Mouse (Mus musculus) heart, embryonic 15.5 days (tissue): Measurements from ENCODE around the gene Tox2. TPM values are rescaled to one million over a fixed set of nuclear protein-coding genes. Genes with fewer than 3 reads are reported as not detected.

Source experiments
- ATAC-seq: fragments of 200-750 bp; cut with Nextera tagmentation; replicated peaks from 2 replicates; pipeline ENCODE4 v1.8.0; 2017; ENCODE audit warnings: low read depth, moderate TSS enrichment; ENCODE audit not compliant: insufficient number of reproducible peaks, insufficient read depth, low FRiP score
- H3K27ac ChIP-seq: fragments of 300-500 bp; sonication (generic); 2 replicates; pipeline ENCODE4 v1.5.1; 2015; ENCODE audit warnings: mild to moderate bottlenecking, inconsistent platforms
- H3K27me3 ChIP-seq: fragments of 300-500 bp; sonication (generic); 2 replicates; pipeline ENCODE4 v1.6.1; 2015; ENCODE audit warnings: inconsistent platforms
- H3K36me3 ChIP-seq: fragments of 300-500 bp; sonication (generic); 2 replicates; pipeline ENCODE4 v1.6.1; 2015; ENCODE audit warnings: mild to moderate bottlenecking, inconsistent platforms
- H3K4me1 ChIP-seq: fragments of 300-500 bp; sonication (generic); replicated peaks from 2 replicates; pipeline ENCODE4 v1.6.1; 2015; ENCODE audit warnings: inconsistent platforms
- H3K4me2 ChIP-seq: fragments of 300-500 bp; sonication (generic); 2 replicates; pipeline ENCODE4 v1.6.1; 2015; ENCODE audit warnings: inconsistent platforms, mild to moderate bottlenecking, moderate library complexity
- H3K4me3 ChIP-seq: fragments of 300-500 bp; sonication (generic); 2 replicates; pipeline ENCODE4 v1.5.1; 2015; ENCODE audit warnings: mild to moderate bottlenecking, inconsistent platforms
- H3K9ac ChIP-seq: fragments of 300-500 bp; sonication (generic); 2 replicates; pipeline ENCODE4 v1.6.1; 2015; ENCODE audit warnings: mild to moderate bottlenecking, inconsistent platforms
- H3K9me3 ChIP-seq: fragments of 300-500 bp; sonication (generic); replicated peaks from 2 replicates; pipeline ENCODE4 v1.6.1; 2016; ENCODE audit warnings: inconsistent platforms
- WGBS: fragments of 180-500 bp; shearing (Covaris S2); methylation state at CpG from one replicate; pipeline ENCODE4 v1.1.7; 2015; ENCODE audit warnings: mixed read lengths; 5-methylcytosine and 5-hydroxymethylcytosine counted together
- polyA plus RNA-seq: library from polyadenylated mRNA; unstranded; fragments of >200 nt; fragmentation: Nextera tagmentation; extraction: Ambion mirVana; gene quantifications from 2 replicates; pipeline ENCODE4 v1.2.1, GENCODE M21; 2015

Tox2 gene
- polyA plus RNA-seq, 1 experiment from 2014 or later = 4.4 TPM

- ATAC-seq = no peak
- WGBS = 58% methylated on average over 8 of the region's 8 CpGs
- Histone ChIP-seq H3K27me3 (no peaks in the 10 kb centered on the region), H3K9ac (no peak overlapping the region), H3K27ac (peak overlapping the region; percentile 92), H3K4me2 (no peak overlapping the region), H3K4me3 (no peak overlapping the region), H3K9me3 (no peaks in the 10 kb centered on the region), H3K4me1 (peaks cover 82% of the 10 kb centered on the region), H3K36me3 (no peaks in the 10 kb centered on the region)
Observed at GRCm38 (mm10) chr2:163355666-163356065, 152.7 kb downstream of the Tox2 start.

- no peaks in the 10 kb centered on the region for H3K36me3 ChIP-seq
- no peaks in the 10 kb centered on the region for H3K9me3 ChIP-seq
- H3K4me1 ChIP-seq = peaks cover 89% of the 10 kb centered on the region
- H3K4me2 ChIP-seq = no peak overlapping the region
- ATAC-seq = no peak
- H3K27ac ChIP-seq = peak overlapping the region; percentile 92
- 55% methylated on average over 12 of the region's 12 CpGs for WGBS
- H3K9ac ChIP-seq = no peak overlapping the region
- H3K27me3 ChIP-seq = no peaks in the 10 kb centered on the region
- H3K4me3 ChIP-seq = no peak overlapping the region
Observed at GRCm38 (mm10) chr2:163356113-163356840, 153.4 kb downstream of the Tox2 start.

- no peak for ATAC-seq
- Histone ChIP-seq H3K4me1 (peaks cover 88% of the 10 kb centered on the region), H3K9me3 (no peaks in the 10 kb centered on the region), H3K27ac (peak overlapping the region; percentile 97), H3K36me3 (peaks cover 6% of the 10 kb centered on the region; the same call in 1 of the 2 replicates), H3K4me3 (no peak overlapping the region), H3K27me3 (no peaks in the 10 kb centered on the region), H3K9ac (no peak overlapping the region), H3K4me2 (0 out of 2 replicates have a peak overlapping the region, but pooled peaks have one; percentile 11)
- 42% methylated on average over 5 of the region's 5 CpGs for whole genome bisulfite sequencing
Observed at GRCm38 (mm10) chr2:163358662-163359061, 155.7 kb downstream of the Tox2 start.

- Histone ChIP-seq H3K9me3 (no peaks in the 10 kb centered on the region), H3K36me3 (peaks cover 6% of the 10 kb centered on the region; the same call in 1 of the 2 replicates), H3K4me3 (no peak overlapping the region), H3K4me2 (peak overlapping the region; percentile 11), H3K9ac (no peak overlapping the region), H3K27me3 (no peaks in the 10 kb centered on the region), H3K4me1 (peaks cover 88% of the 10 kb centered on the region), H3K27ac (peak overlapping the region; percentile 97)
- 12% methylated on average over 2 of the region's 2 CpGs for WGBS
- ATAC-seq = no peak
Observed at GRCm38 (mm10) chr2:163359253-163359652, 156.3 kb downstream of the Tox2 start.

GRCm38 (mm10) chr2:163360858-163361623 lies 158.1 kb downstream of the Tox2 start:
- Histone ChIP-seq H3K36me3 (peaks cover 6% of the 10 kb centered on the region; the same call in 1 of the 2 replicates), H3K27me3 (no peaks in the 10 kb centered on the region), H3K9me3 (no peaks in the 10 kb centered on the region), H3K4me1 (peaks cover 84% of the 10 kb centered on the region), H3K9ac (0 out of 2 replicates have a peak overlapping the region, but pooled peaks have one; percentile 5), H3K27ac (peak overlapping the region; percentile 97), H3K4me2 (no peak overlapping the region), H3K4me3 (no peak overlapping the region)
- no peak for ATAC-seq
- WGBS = 55% methylated on average over 16 of the region's 16 CpGs

GRCm38 (mm10) chr2:163362940-163363921 lies 160.3 kb downstream of the Tox2 start:
- H3K27me3 ChIP-seq = no peaks in the 10 kb centered on the region
- no peaks in the 10 kb centered on the region for H3K9me3 ChIP-seq
- ATAC-seq = peak; percentile 80
- H3K9ac ChIP-seq = peak overlapping the region; percentile 48
- H3K4me1 ChIP-seq = peaks cover 78% of the 10 kb centered on the region
- H3K36me3 ChIP-seq = peaks cover 6% of the 10 kb centered on the region; the same call in 1 of the 2 replicates
- 22% methylated on average over 12 of the region's 12 CpGs for WGBS
- peak overlapping the region; percentile 16 for H3K4me3 ChIP-seq
- H3K27ac ChIP-seq = peak overlapping the region; percentile 97
- H3K4me2 ChIP-seq = peak overlapping the region; percentile 50

GRCm38 (mm10) chr2:163364785-163365541 lies 162.0 kb downstream of the Tox2 start:
- Histone ChIP-seq H3K36me3 (peaks cover 12% of the 10 kb centered on the region; the same call in 1 of the 2 replicates), H3K9me3 (no peaks in the 10 kb centered on the region), H3K4me3 (no peak overlapping the region), H3K9ac (peak overlapping the region; percentile 48), H3K27ac (peak overlapping the region; percentile 97), H3K4me2 (peak overlapping the region; percentile 15; the same call in 1 of the 2 replicates), H3K4me1 (peaks cover 71% of the 10 kb centered on the region), H3K27me3 (no peaks in the 10 kb centered on the region)
- no peak for ATAC-seq
- WGBS = 35% methylated on average over 18 of the region's 18 CpGs

- ATAC-seq = no peak
- Histone ChIP-seq H3K4me1 (peaks cover 56% of the 10 kb centered on the region), H3K9me3 (no peaks in the 10 kb centered on the region), H3K9ac (0 out of 2 replicates have a peak overlapping the region, but pooled peaks have one; percentile 6), H3K36me3 (peaks cover 18% of the 10 kb centered on the region; the same call in 1 of the 2 replicates), H3K4me3 (no peak overlapping the region), H3K27ac (peak overlapping the region; percentile 70), H3K4me2 (no peak overlapping the region), H3K27me3 (0 out of 2 replicates have a peak, but pooled peaks cover under 1% of the 10 kb centered on the region)
- 41% methylated on average over 4 of the region's 4 CpGs for WGBS
Observed at GRCm38 (mm10) chr2:163370175-163370574, 167.2 kb downstream of the Tox2 start.

GRCm38 (mm10) chr2:163372627-163373026 lies 169.7 kb downstream of the Tox2 start:
- peaks cover 73% of the 10 kb centered on the region for H3K4me1 ChIP-seq
- peaks cover 26% of the 10 kb centered on the region; the same call in 1 of the 2 replicates for H3K36me3 ChIP-seq
- H3K27ac ChIP-seq = no peak overlapping the region
- H3K4me3 ChIP-seq = no peak overlapping the region
- ATAC-seq = no peak
- no peaks in the 10 kb centered on the region for H3K9me3 ChIP-seq
- no peak overlapping the region for H3K4me2 ChIP-seq
- peaks cover 16% of the 10 kb centered on the region; the same call in 1 of the 2 replicates for H3K27me3 ChIP-seq
- WGBS = 90% methylated on average over 1 of the region's 1 CpGs
- no peak overlapping the region for H3K9ac ChIP-seq
